Mouse (Mus musculus): Measurements from ENCODE around the gene Kif3b. TPM values are rescaled to one million over a fixed set of nuclear protein-coding genes. Genes with fewer than 3 reads are reported as not detected.
"Not testable (repeated sequence)": the region's sequence is repeated elsewhere in the genome, so short reads cannot be mapped to it uniquely, and the experiment has no call there.

The Kif3b gene
- polyA plus RNA-seq (2015; fragmentation: Nextera tagmentation; extraction: Ambion mirVana): 1.8 and 2.2 TPM in 2 replicates

GRCm38 (mm10) chr2:153290938-153291928 lies at the start of gene Kif3b:
TSS of gene Kif3b (plus strand) at chr2:153291413.
- DNase-seq: peak; percentile 78
- Histone ChIP-seq H3K4me1 (replicated peaks) (peaks cover 27% of the 10 kb centered on the region), H3K27me3 (no peaks in the 10 kb centered on the region), H3K9ac (peak within 1 kb of the TSS; percentile 85), H3K9me3 (replicated peaks) (no peaks in the 10 kb centered on the region), H3K36me3 (no peaks in the 10 kb centered on the region), H3K4me3 (replicated peaks) (peak within 1 kb of the TSS; percentile 95), H3K27ac (peak within 1 kb of the TSS; percentile 75), H3K4me2 (peak within 1 kb of the TSS; percentile 99)
- under 1% methylated on average over 63 of the region's 63 CpGs for WGBS (ENCODE audit: insufficient replicate concordance)
- peak; percentile 76 for ATAC-seq (ENCODE audit: low read depth)

DNA sequence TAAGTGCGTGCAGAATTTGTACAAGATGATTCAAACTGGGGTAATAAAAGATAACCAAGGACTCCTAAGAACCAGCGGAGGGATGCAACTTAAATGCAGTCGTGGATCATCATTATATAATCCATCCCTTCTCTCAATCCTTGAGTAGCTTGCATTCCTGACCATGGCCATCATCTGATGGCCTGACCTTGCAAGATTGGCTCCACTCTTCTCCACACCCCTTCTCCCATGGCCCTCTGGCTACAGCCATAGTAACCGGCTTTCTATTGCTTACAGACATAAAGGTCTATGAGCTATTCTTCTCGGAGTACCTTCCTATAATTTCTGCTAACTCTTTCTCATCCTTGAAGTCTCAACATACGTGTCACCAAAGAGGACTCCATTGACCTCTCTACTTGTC lies 49.1 kb upstream of the Kif3b start:
- no peak for ATAC-seq (ENCODE audit: low read depth)
- Histone ChIP-seq H3K36me3 (peaks cover 50% of the 10 kb centered on the region), H3K4me1 (replicated peaks) (peaks cover 52% of the 10 kb centered on the region), H3K4me2 (peak overlapping the region; percentile 86), H3K27me3 (no peaks in the 10 kb centered on the region), H3K9ac (peak overlapping the region; percentile 99), H3K4me3 (replicated peaks) (peak overlapping the region; percentile 97), H3K9me3 (replicated peaks) (no peaks in the 10 kb centered on the region), H3K27ac (peak overlapping the region; percentile 99)
- WGBS (ENCODE audit: insufficient replicate concordance): 57% methylated on average over 6 of the region's 6 CpGs
- no peak for DNase-seq

- H3K27me3 ChIP-seq: no peaks in the 10 kb centered on the region
- no peak for DNase-seq
- H3K9ac ChIP-seq: no peak overlapping the region
- no peak overlapping the region for H3K27ac ChIP-seq
- peaks cover 6% of the 10 kb centered on the region; the same call in 1 of the 2 replicates for H3K4me1 ChIP-seq (replicated peaks)
- peaks cover 77% of the 10 kb centered on the region for H3K36me3 ChIP-seq
- H3K4me3 ChIP-seq (replicated peaks): no peak overlapping the region
- H3K4me2 ChIP-seq: no peak overlapping the region
- no peak for ATAC-seq (ENCODE audit: low read depth)
- H3K9me3 ChIP-seq (replicated peaks): no peaks in the 10 kb centered on the region
- 78% methylated on average over 5 of the region's 5 CpGs for WGBS (ENCODE audit: insufficient replicate concordance)
Measured at GRCm38 (mm10) chr2:153249751-153250150, 41.5 kb upstream of the Kif3b start.

- Histone ChIP-seq H3K4me2 (no peak overlapping the region), H3K36me3 (peaks cover 40% of the 10 kb centered on the region), H3K9me3 (replicated peaks) (no peaks in the 10 kb centered on the region), H3K9ac (no peak overlapping the region), H3K27ac (no peak overlapping the region), H3K4me3 (replicated peaks) (no peak overlapping the region), H3K4me1 (replicated peaks) (peaks cover 41% of the 10 kb centered on the region), H3K27me3 (no peaks in the 10 kb centered on the region)
- no peak for ATAC-seq (ENCODE audit: low read depth)
- 94% methylated on average over 2 of the region's 2 CpGs for WGBS (ENCODE audit: insufficient replicate concordance)
- DNase-seq: no peak
Measured at GRCm38 (mm10) chr2:153256604-153257003, 34.6 kb upstream of the Kif3b start.

- peak overlapping the region; percentile 50 for H3K9ac ChIP-seq
- H3K4me1 ChIP-seq (replicated peaks): peaks cover 50% of the 10 kb centered on the region
- DNase-seq: no peak
- no peaks in the 10 kb centered on the region for H3K9me3 ChIP-seq (replicated peaks)
- H3K4me2 ChIP-seq: peak overlapping the region; percentile 51
- WGBS (ENCODE audit: insufficient replicate concordance): 39% methylated on average over 12 of the region's 12 CpGs
- no peak for ATAC-seq (ENCODE audit: low read depth)
- peak overlapping the region; percentile 87 for H3K27ac ChIP-seq
- H3K4me3 ChIP-seq (replicated peaks): 0 out of 2 replicates have a peak overlapping the region, but pooled peaks have one; percentile 1
- H3K27me3 ChIP-seq: no peaks in the 10 kb centered on the region
- peaks cover 44% of the 10 kb centered on the region for H3K36me3 ChIP-seq
Measured at GRCm38 (mm10) chr2:153259030-153259863, 32.0 kb upstream of the Kif3b start.

GRCm38 (mm10) chr2:153259864-153260674 lies 31.1 kb upstream of the Kif3b start:
- Histone ChIP-seq H3K4me2 (peak overlapping the region; percentile 51), H3K4me3 (replicated peaks) (peak overlapping the region; percentile 1; the same call in 1 of the 2 replicates), H3K9ac (peak overlapping the region; percentile 50), H3K9me3 (replicated peaks) (no peaks in the 10 kb centered on the region), H3K27me3 (no peaks in the 10 kb centered on the region), H3K4me1 (replicated peaks) (peaks cover 50% of the 10 kb centered on the region), H3K36me3 (peaks cover 52% of the 10 kb centered on the region), H3K27ac (peak overlapping the region; percentile 87)
- DNase-seq (peak; percentile 58), ATAC-seq (ENCODE audit: low read depth) (peak; percentile 93)
- 19% methylated on average over 3 of the region's 3 CpGs for WGBS (ENCODE audit: insufficient replicate concordance)

DNA sequence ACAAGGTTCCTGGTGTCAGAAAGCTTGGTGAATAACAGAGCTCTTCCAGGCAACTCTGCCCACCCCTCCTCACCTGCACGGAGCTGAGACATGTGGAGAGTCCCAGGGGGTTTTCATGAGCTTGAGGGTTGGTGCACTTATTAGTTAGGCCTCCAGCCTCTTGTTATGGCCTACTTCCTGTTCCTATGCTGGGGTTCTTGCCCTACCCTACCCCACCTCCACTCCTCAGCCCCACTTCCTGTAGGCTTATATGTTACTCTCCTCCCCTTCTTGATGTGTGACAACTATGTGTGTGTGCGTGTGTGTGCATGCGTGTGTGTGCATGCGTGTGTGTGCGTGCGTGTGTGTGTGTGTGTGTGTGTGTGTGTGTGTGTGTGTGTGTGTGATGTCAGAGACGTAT lies 28.2 kb upstream of the Kif3b start:
- Histone ChIP-seq H3K4me2 (no peak overlapping the region), H3K4me3 (replicated peaks) (no peak overlapping the region), H3K36me3 (peaks cover 76% of the 10 kb centered on the region), H3K27ac (no peak overlapping the region), H3K27me3 (no peaks in the 10 kb centered on the region), H3K4me1 (replicated peaks) (peaks cover 44% of the 10 kb centered on the region), H3K9me3 (replicated peaks) (no peaks in the 10 kb centered on the region), H3K9ac (no peak overlapping the region)
- no peak for ATAC-seq (ENCODE audit: low read depth)
- 69% methylated on average over 7 of the region's 7 CpGs for WGBS (ENCODE audit: insufficient replicate concordance)
- no peak for DNase-seq

- 80% methylated on average over 2 of the region's 2 CpGs for WGBS (ENCODE audit: insufficient replicate concordance)
Measured at GRCm38 (mm10) chr2:153267331-153267730, 23.9 kb upstream of the Kif3b start.

GRCm38 (mm10) chr2:153270231-153270915 lies 20.8 kb upstream of the Kif3b start:
- DNase-seq, H3K27ac ChIP-seq: not testable (repeated sequence)
- H3K4me1 ChIP-seq (replicated peaks): peaks cover 53% of the 10 kb centered on the region

More at GRCm38 (mm10) chr2:153267331-153267730, 23.9 kb upstream of the Kif3b start:
- no peaks in the 10 kb centered on the region for H3K27me3 ChIP-seq
- H3K27ac ChIP-seq: no peak overlapping the region
- no peak for DNase-seq
- H3K9ac ChIP-seq: no peak overlapping the region
- H3K4me2 ChIP-seq: no peak overlapping the region
- ATAC-seq (ENCODE audit: low read depth): no peak
- H3K36me3 ChIP-seq: peaks cover 50% of the 10 kb centered on the region
- H3K4me3 ChIP-seq (replicated peaks): no peak overlapping the region
- peaks cover 33% of the 10 kb centered on the region for H3K4me1 ChIP-seq (replicated peaks)
- H3K9me3 ChIP-seq (replicated peaks): no peaks in the 10 kb centered on the region

More at GRCm38 (mm10) chr2:153270231-153270915, 20.8 kb upstream of the Kif3b start:
- H3K27me3 ChIP-seq; H3K9me3 ChIP-seq (replicated peaks); H3K9ac ChIP-seq; H3K4me3 ChIP-seq (replicated peaks); H3K4me2 ChIP-seq: not testable (repeated sequence)
- 28% methylated on average over 8 of the region's 8 CpGs for WGBS (ENCODE audit: insufficient replicate concordance)
- ATAC-seq (ENCODE audit: low read depth): peak; percentile 44
- H3K36me3 ChIP-seq: peaks cover 21% of the 10 kb centered on the region
